Mouse (Mus musculus): ENCODE measurements at regions not wholly inside any gene's neighbourhood (a gene's known extent, or its start where the extent isn't known, plus 50 kb on each side); places are given as distances from the start of the nearest gene placed in this dataset.

DNA sequence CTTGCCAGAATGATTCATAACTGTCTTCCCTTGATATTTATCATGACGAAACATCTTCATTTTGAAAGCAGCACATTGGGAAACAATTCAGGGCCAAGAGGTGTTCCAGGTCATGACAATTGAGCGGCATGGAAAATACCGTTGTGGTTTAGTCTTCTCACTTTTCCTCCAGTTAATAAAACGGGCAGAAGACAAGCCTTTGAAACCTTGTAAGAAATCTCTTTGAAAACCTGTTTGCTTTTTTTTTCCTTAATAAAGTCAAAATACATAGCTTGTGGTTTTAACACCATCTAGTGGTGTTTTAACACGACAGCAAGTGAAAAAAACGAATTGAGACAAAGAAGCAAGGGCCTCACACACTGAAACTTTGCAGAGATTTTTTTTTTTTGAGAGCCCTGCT is 1389.0 kb upstream of the Acvr2a start:
- no peak for DNase-seq (ENCODE audit: low spot score in 2 of 2)

DNA sequence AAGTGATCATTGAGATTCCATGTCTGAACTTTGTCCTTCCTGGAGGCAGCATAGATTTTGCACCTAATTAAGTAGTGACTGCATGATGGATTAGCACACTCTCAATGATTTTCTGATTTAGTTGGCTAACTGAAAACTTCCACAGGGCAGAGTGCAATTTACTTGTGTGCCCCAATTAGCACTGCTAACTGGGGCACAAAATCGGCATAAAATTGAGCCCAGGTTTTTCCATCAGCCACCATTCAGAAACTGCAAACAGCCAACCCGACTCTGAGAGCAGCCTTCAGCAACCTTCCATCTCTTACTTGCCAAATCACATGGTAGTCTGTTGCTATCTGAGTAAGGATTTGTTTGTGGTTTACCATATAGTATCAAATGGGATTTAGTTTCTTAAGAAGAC is 1384.1 kb upstream of the Acvr2a start:
- DNase-seq (ENCODE audit: low spot score in 2 of 2) = no peak

GRCm38 (mm10) chr2:47466043-47466442 is 1347.9 kb upstream of the Acvr2a start:
- DNase-seq (ENCODE audit: low spot score in 2 of 2) = no peak

DNA sequence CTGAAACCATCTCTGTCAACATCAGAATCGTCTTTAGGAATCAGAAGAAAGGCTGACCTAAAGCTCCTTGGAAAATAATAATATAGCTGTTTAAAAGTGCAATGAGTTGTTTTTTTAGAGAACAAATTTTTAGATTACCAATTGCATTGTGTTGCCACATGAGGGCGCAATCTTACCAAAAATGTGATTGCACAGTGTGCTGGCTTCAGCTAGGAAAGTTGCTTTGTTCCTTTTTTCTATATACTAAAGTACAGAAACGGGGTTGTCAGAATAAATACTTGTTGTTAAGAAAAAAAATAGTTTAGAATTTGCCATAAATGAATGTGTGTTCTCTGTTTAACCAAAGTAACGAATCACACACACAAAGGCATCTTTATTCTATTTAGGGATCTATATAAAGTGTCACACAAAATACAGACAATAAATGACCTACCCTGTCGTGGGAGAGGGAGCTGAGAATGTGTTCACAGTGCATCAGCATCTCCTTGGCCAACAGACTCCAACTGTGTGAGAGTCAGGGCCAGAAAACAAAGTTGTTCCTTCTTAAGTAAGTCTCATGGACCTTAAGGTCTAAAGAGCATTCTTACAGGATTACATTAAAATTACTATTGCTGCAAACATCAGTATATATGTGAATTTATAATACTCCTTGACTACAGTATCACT is 1321.9 kb upstream of the Acvr2a start:
- peak in 1 of 2 experiments; percentile 23 for DNase-seq (ENCODE audit: low spot score in 2 of 2)
